Mouse (Mus musculus) testis, adult 2 months (tissue): ENCODE data around the gene Nav2. TPM values are rescaled to one million over a fixed set of nuclear protein-coding genes. Genes with fewer than 3 reads are reported as not detected.
A peak's percentile ranks its signal among the peaks of the same experiment; 100 is the strongest.

Source experiments
- H3K27ac ChIP-seq: fragments of 200-500 bp; 2 replicates; pipeline ENCODE4 v1.5.1; 2012; ENCODE audit warnings: low read depth, low read length; ENCODE audit not compliant: control insufficient read depth, insufficient read depth
- H3K27me3 ChIP-seq: fragments of 200-500 bp; 2 replicates; pipeline ENCODE4 v1.6.1; 2012; ENCODE audit warnings: mild to moderate bottlenecking, low read length, moderate library complexity; ENCODE audit not compliant: control insufficient read depth, insufficient read depth
- H3K36me3 ChIP-seq: fragments of 200-500 bp; 2 replicates; pipeline ENCODE4 v1.6.1; 2012; ENCODE audit warnings: mild to moderate bottlenecking, low read length; ENCODE audit not compliant: control insufficient read depth, insufficient read depth
- H3K4me1 ChIP-seq: fragments of 200-500 bp; 2 replicates; pipeline ENCODE4 v1.6.1; 2012; ENCODE audit warnings: low read length; ENCODE audit not compliant: control insufficient read depth, insufficient read depth
- H3K4me3 ChIP-seq: fragments of 200-500 bp; 2 replicates; pipeline ENCODE4 v1.5.1; 2012; ENCODE audit warnings: low read depth, mild to moderate bottlenecking, low read length, moderate library complexity, mixed read lengths; ENCODE audit not compliant: control insufficient read depth
- CTCF ChIP-seq: fragments of 200-500 bp; IDR thresholded peaks from 2 replicates; pipeline ENCODE4 v1.5.1; 2012; ENCODE audit warnings: low read depth, mild to moderate bottlenecking, inconsistent platforms, low read length, moderate library complexity; ENCODE audit not compliant: control insufficient read depth, insufficient read depth, insufficient replicate concordance
- POLR2A ChIP-seq: fragments of 200-500 bp; IDR thresholded peaks from 2 replicates; pipeline ENCODE4 v1.6.1; 2012; ENCODE audit warnings: low read depth, mild to moderate bottlenecking, inconsistent platforms, low read length, moderate library complexity; ENCODE audit not compliant: control insufficient read depth
- polyA plus RNA-seq: library from polyadenylated mRNA; depleted of rRNA; stranded (reverse); fragments of >200 nt; gene quantifications from 2 replicates; pipeline ENCODE4 v1.2.3, GENCODE M21; 2012

The Nav2 gene
- polyA plus RNA-seq, 1 experiment, result 20.8 TPM

DNA sequence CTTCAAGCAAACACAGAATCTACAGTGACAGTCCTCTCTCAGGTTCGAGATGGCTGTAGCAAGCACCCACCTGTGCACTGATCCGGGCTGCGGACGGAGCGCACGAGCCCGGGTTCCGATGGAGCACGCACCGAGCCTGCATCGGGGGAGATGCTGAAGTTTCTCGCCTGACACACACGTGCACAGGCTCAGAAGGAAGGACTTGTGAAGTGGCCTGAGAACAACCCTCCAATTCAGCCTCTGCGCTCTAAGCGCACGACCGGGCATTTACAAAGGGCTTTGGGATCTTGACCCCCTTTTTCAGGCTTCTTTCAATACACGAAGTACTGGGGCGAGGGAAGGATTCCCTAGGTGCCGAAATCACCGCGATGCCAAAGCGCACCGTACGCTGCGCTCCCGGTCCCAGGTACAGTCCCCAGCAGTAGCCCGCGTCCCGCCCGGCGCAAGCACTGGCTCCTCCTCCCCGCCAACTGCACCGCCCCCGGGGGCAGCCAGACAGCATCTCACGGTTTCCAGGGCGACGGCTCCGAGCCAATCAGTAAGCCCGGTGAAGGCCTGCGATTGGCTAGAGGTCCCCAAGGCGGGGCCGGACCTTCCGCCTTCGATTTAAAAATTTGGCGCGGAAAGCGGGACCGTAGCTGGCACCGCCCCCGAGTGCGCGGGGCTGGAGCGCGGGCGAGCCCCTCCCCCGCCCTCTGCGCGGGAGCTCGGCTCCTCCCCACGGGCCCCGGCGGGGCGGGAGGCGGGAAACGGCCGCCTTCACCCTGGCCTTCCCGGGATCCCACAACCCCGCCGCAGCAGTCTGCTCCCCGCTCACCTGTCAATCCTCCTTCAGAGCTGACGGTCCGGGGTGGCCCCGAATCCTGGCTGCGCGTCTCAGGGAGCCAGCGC is 27.7 kb upstream of the Nav2 start:
- H3K27me3 ChIP-seq, result no peaks in the 10 kb centered on the region
- H3K27ac ChIP-seq, result no peak overlapping the region; the same call in 1 of the 2 replicates
- H3K4me3 ChIP-seq, result peak overlapping the region; percentile 87
- H3K36me3 ChIP-seq, result no peaks in the 10 kb centered on the region
- H3K4me1 ChIP-seq, result peaks cover 15% of the 10 kb centered on the region
- TF ChIP-seq CTCF, result no peak
- no peak for TF ChIP-seq POLR2A

DNA sequence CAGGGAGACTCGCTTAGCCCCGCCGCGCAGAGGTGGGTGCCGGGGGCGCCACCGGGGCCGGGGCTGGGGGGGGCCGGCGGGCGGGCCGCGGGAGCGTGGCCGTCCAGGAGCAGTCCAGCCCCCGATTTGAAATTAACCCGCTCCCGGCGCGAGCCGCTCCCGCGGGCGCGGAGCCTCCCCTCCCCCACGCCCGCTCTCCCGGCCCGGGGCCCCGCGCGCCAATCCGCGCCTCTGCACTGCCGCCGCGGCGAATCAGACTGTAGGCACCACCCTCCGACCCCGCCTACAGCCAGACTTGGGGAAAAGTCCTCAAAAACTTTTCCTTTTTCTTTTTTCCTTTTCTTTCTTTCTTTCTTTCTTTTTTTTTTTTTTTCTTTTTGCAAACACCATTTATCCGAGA is 27.0 kb upstream of the Nav2 start, which contains the start of gene E2f8:
TSS of gene E2f8 (minus strand) at position 111 of the 400 bp plus-strand sequence.
- Histone ChIP-seq H3K4me1 (peaks cover 15% of the 10 kb centered on the region), H3K4me3 (peak within 1 kb of the TSS; percentile 87), H3K36me3 (no peaks in the 10 kb centered on the region), H3K27ac (no peak within 1 kb of the TSS; the same call in 1 of the 2 replicates), H3K27me3 (no peaks in the 10 kb centered on the region)
- TF ChIP-seq POLR2A (no peak), CTCF (no peak)

DNA sequence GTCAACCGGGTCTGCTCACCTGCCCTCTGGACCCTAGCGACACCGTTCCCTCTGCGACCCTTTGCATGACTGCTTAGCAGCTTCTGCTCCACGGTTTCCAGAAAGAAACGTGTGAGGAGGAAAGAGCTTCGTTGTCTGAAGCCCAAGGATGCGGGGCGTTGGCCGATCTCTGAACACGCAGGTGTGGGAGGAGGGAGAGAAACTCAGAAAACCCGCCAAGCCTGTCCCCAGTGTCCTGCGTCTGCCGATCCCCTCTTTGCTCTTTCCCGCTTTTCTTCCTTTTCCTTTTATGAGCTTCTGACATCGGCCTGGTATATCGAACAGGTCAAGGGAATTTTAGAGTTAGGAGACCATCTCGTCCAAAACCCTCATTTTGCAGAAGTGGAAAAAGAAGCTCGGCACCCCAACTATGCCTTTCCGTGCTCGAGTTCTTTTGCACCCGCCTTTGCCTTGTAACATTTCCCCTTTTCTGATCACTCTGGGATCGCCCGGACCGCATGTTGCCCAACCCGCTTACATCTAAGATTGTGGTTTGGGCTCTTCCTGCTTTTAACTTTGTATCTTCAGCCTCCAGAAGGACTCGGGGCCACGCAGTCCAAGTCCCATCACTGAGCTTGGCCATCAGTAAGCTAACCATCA is 26.4 kb upstream of the Nav2 start:
- Histone ChIP-seq H3K4me3 (peak overlapping the region; percentile 78), H3K27me3 (no peaks in the 10 kb centered on the region), H3K36me3 (no peaks in the 10 kb centered on the region), H3K27ac (no peak overlapping the region), H3K4me1 (peaks cover 15% of the 10 kb centered on the region)
- no peak for TF ChIP-seq POLR2A
- no peak for TF ChIP-seq CTCF

DNA sequence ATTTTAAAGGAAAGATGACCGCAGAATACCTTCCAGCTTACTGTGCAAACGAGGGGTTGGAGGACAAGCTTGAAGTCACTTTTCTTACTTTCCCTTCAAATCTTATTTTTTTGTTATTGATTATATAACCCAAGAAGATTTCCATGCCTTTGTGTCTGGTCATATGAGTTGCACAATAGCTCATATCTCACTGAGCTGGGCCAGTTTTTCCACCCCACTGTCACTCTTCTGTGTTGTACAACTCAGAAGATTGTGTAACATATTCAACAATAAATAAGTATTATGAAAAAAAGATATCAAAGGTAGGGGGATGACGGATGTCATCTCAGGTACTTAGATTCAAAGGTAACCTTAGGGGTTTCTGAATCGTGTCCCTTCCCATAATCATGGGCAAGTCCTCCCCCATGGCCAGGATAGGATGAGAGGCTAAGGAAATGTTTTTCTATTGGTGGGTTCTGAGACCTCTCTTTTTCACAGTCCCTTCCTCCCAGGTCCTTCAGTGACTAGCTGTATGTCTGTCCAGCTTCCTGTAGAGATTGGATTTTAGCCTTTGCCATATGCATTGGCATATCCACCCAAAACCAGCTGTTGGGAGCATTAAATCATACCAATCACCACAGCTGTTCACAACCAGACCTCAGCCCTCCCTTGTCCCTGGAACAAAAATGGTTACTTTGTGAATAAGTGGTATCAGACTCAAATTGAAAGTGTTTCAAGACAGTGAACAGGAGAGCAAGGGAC is 24.8 kb upstream of the Nav2 start:
- peaks cover 15% of the 10 kb centered on the region for H3K4me1 ChIP-seq
- no peaks in the 10 kb centered on the region for H3K27me3 ChIP-seq
- H3K27ac ChIP-seq, result no peak overlapping the region
- no peak overlapping the region for H3K4me3 ChIP-seq
- H3K36me3 ChIP-seq, result no peaks in the 10 kb centered on the region
- TF ChIP-seq CTCF (no peak), POLR2A (no peak)

DNA sequence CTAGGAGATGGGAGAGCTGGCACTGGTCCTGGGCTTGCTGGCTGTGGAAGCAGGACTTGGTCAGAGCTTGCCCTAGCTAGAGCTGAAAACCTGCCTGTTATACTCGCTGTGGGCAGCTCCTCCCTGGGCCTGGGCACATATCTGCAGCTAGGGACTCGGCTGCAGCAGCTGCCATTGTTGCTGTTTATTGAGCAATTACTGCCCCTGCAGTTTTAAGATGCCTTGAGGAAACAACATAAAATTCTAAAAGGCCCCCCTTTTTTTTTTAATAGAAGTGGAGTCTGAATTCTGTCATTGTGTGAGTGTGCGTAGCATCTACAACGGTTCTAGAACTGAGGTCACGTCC is 24.3 kb upstream of the Nav2 start:
- Histone ChIP-seq H3K36me3 (no peaks in the 10 kb centered on the region), H3K4me1 (peaks cover 15% of the 10 kb centered on the region), H3K27me3 (no peaks in the 10 kb centered on the region), H3K4me3 (no peak overlapping the region), H3K27ac (no peak overlapping the region)
- TF ChIP-seq POLR2A (no peak), CTCF (no peak)

DNA sequence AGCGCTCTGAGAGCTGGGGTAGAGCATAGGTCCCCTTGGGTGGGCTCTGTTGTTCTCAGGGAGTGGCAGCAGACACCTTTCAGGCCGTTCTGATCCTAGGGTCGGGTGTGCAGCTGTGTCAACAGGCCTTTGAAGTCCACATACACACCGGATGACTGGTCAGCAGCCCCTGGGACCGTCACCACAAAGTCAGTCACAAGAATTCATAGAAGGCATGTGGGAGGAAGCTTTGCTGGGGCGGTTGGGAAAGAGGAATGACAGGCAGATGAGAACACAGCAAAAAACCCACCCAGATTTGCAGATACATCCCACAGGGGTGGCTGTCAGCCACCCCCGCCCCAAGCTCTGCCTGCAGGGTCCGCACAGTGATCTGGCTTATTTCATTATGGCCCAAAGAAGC is 20.5 kb upstream of the Nav2 start:
- no peaks in the 10 kb centered on the region for H3K27me3 ChIP-seq
- no peaks in the 10 kb centered on the region for H3K4me1 ChIP-seq
- H3K27ac ChIP-seq, result no peak overlapping the region
- no peak overlapping the region for H3K4me3 ChIP-seq
- no peak for TF ChIP-seq CTCF
- TF ChIP-seq POLR2A, result no peak
- no peaks in the 10 kb centered on the region for H3K36me3 ChIP-seq

DNA sequence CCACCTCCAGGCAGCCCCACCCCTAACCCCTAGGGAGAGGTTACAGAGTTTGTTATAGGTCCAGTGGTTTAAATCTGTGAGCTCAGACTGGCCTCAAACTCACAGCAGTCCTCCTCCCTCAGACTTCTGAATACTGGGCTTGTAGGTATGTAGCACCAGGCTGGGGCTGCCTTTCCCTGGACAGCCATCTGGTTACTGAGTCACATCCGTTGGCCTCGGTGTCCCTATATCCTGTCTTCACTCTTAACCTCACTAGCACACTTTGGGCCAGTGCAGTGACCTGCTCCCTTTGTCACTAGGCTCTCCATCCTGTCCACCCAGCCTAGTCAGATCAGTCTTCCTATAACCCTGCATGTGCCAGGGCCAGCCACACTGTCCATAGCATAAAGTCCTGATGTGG is 19.8 kb upstream of the Nav2 start:
- Histone ChIP-seq H3K4me3 (no peak overlapping the region), H3K27me3 (no peaks in the 10 kb centered on the region), H3K4me1 (no peaks in the 10 kb centered on the region), H3K36me3 (no peaks in the 10 kb centered on the region), H3K27ac (no peak overlapping the region)
- no peak for TF ChIP-seq POLR2A
- no peak for TF ChIP-seq CTCF
